Mouse (Mus musculus): ENCODE measurements around the gene Cdx2.

DNA sequence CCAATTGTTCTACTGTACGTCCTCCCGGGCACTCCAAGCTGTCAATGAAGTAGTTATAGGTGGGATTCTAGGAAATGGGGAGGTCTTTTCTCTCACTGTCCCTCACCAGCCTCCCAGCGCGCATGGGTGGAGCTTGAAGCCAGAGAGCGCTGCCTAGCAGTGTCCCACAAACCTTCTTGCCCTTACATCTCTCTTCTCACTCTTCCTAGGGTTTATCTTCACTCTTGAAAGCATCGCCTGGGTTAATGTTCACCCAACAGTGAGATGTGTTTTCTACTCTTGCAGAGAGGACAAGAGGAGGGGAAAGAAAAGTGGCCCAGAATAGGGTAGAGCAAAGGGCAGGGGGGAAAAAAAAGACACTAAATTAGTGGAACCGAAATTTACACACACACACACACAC lies 10.3 kb upstream of the Cdx2 start:
- no peak for TF ChIP-seq HCFC1 (IDR thresholded peaks at IDR 0.05; ENCODE audit: borderline replicate concordance, insufficient read depth, low read length)
- TF ChIP-seq MAFK (IDR thresholded peaks at IDR 0.05; ENCODE audit: insufficient read depth, low read depth, low read length): no peak
